In genomic region chr1:59449423-59449822, GRCm38 (mm10) we compare ENCODE assay signal across 11 mouse cellular contexts. TPM values are rescaled to one million over a fixed set of nuclear protein-coding genes. Genes with fewer than 3 reads are reported as not detected.
DNase-seq lines count a peak whose midpoint lies in the region; ATAC-seq and TF ChIP-seq lines count a peak whose summit lies in the region.
"Had no signal": no experiment of that assay in that cellular context is flagged by ENCODE, and none has a peak within 500 bp of the region (broad histone marks: within the 10 kb centered on the region; RNA-seq: fewer than 3 reads in every experiment).

No protein-coding gene starts in this region.

- intact Hi-C loops in heart, postnatal 14 days (cut with DNase I) = no loop called here

- H3K4me1 ChIP-seq in heart, embryonic 16.5 days (ENCODE audit: control insufficient read depth, insufficient read depth, low read length) = no peaks in the 10 kb centered on the region
- H3K4me1 ChIP-seq in G1E (ENCODE audit: insufficient read depth, low read depth, low read length) = peaks cover 2% of the 10 kb centered on the region
- H3K4me1 ChIP-seq in embryonic facial prominence, embryonic 13.5 days = peaks cover 38% of the 10 kb centered on the region
- peaks cover 44% of the 10 kb centered on the region for H3K4me1 ChIP-seq in limb, embryonic 13.5 days

- H3K27me3 ChIP-seq in heart, embryonic 16.5 days (ENCODE audit: control insufficient read depth, insufficient read depth, low read length) = no peaks in the 10 kb centered on the region; the same call in 1 of the 2 replicates
- H3K27me3 ChIP-seq in G1E (ENCODE audit: insufficient read depth, low read length) = peaks cover 44% of the 10 kb centered on the region
- H3K27me3 ChIP-seq in embryonic facial prominence, embryonic 13.5 days = no peaks in the 10 kb centered on the region
- H3K27me3 ChIP-seq in limb, embryonic 13.5 days = no peaks in the 10 kb centered on the region

- no peaks in the 10 kb centered on the region for H3K36me3 ChIP-seq in heart, embryonic 16.5 days (ENCODE audit: control insufficient read depth, insufficient read depth)
- no peaks in the 10 kb centered on the region for H3K36me3 ChIP-seq in G1E (replicated peaks)
- H3K36me3 ChIP-seq in embryonic facial prominence, embryonic 13.5 days = no peaks in the 10 kb centered on the region
- no peaks in the 10 kb centered on the region for H3K36me3 ChIP-seq in limb, embryonic 13.5 days

- ATAC-seq in heart, embryonic 16.5 days (replicated peaks; ENCODE audit: extremely low read depth, insufficient read depth, low FRiP score) = no peak
- peak; percentile 40; the same call in 1 of the 2 replicates for ATAC-seq in G1E (ENCODE audit: extremely low read depth, insufficient number of reproducible peaks, low FRiP score, poor library complexity, severe bottlenecking)
- no peak for ATAC-seq in embryonic facial prominence, embryonic 13.5 days (ENCODE audit: insufficient number of reproducible peaks, insufficient read depth, low FRiP score, low TSS enrichment, low read depth)
- ATAC-seq in limb, embryonic 13.5 days (ENCODE audit: low FRiP score, low read depth) = no peak
- no peak for ATAC-seq in megakaryocyte progenitor cell, adult 5-6 weeks (replicated peaks; ENCODE audit: poor library complexity)

- peaks cover 3% of the 10 kb centered on the region for H3K9me3 ChIP-seq in heart, embryonic 16.5 days (replicated peaks; ENCODE audit: control insufficient read depth, low read length)
- H3K9me3 ChIP-seq in G1E (replicated peaks) = peaks cover 4% of the 10 kb centered on the region
- peaks cover 4% of the 10 kb centered on the region; the same call in 1 of the 2 replicates for H3K9me3 ChIP-seq in embryonic facial prominence, embryonic 13.5 days
- no peaks in the 10 kb centered on the region for H3K9me3 ChIP-seq in limb, embryonic 13.5 days

- H3K4me3 ChIP-seq in heart, embryonic 16.5 days (ENCODE audit: low read length) = no peak overlapping the region
- H3K4me3 ChIP-seq in G1E (ENCODE audit: low read depth, low read length) = no peak overlapping the region
- H3K4me3 ChIP-seq in embryonic facial prominence, embryonic 13.5 days = 0 out of 2 replicates have a peak overlapping the region, but pooled peaks have one; percentile 0
- 0 out of 2 replicates have a peak overlapping the region, but pooled peaks have one; percentile 3 for H3K4me3 ChIP-seq in limb, embryonic 13.5 days
- H3K4me3 ChIP-seq: erythroblast, embryonic 14.5 days had no signal

- WGBS in heart, embryonic 16.5 days = 32% methylated on average over 11 of the region's 11 CpGs
- 3% methylated on average over 11 of the region's 11 CpGs for WGBS in embryonic facial prominence, embryonic 13.5 days
- 11% methylated on average over 11 of the region's 11 CpGs for WGBS in limb, embryonic 13.5 days

- peak overlapping the region; percentile 18; the same call in 1 of the 2 replicates for H3K4me2 ChIP-seq in heart, embryonic 16.5 days (ENCODE audit: low read depth, low read length)
- peak overlapping the region; percentile 46 for H3K4me2 ChIP-seq in embryonic facial prominence, embryonic 13.5 days
- H3K4me2 ChIP-seq in limb, embryonic 13.5 days (replicated peaks) = peak overlapping the region; percentile 38

- TF ChIP-seq CTCF in G1E (IDR thresholded peaks at IDR 0.05; ENCODE audit: low read depth, low read length) = no peak

- H3K9ac ChIP-seq in heart, embryonic 16.5 days (ENCODE audit: low read length) = no peak overlapping the region
- H3K9ac ChIP-seq in embryonic facial prominence, embryonic 13.5 days = peak overlapping the region; percentile 32; the same call in 1 of the 2 replicates
- peak overlapping the region; percentile 21; the same call in 1 of the 2 replicates for H3K9ac ChIP-seq in limb, embryonic 13.5 days

- no peak for DNase-seq in heart, postnatal 14 days
- no peak for DNase-seq in G1E (ENCODE audit: low spot score)
- DNase-seq in spleen, postnatal 36 days (ENCODE audit: low spot score in 2 of 2) = no peak
- no peak for DNase-seq in cerebellum, postnatal 25 days
- DNase-seq: midbrain, embryonic 14.5 days; thymus, postnatal 36 days had no signal

- no peak overlapping the region; the same call in 1 of the 2 replicates for H3K27ac ChIP-seq in heart, embryonic 16.5 days (ENCODE audit: low read length)
- H3K27ac ChIP-seq in embryonic facial prominence, embryonic 13.5 days = peak overlapping the region; percentile 76
- peak overlapping the region; percentile 82 for H3K27ac ChIP-seq in limb, embryonic 13.5 days

RNA-seq across cellular contexts. Expression of gene Fzd7, which starts 32.8 kb away (rescaled TPM):
- 2.9 and 3.2 TPM in 2 replicates for polyA plus RNA-seq in heart, embryonic 16.5 days (2015; fragmentation: Nextera tagmentation; extraction: Ambion mirVana)
- 1 to 10 TPM; 4.7 to 6.4 TPM for total RNA-seq in heart, postnatal 14 days (2021)
- total RNA-seq in G1E (2014; fragmentation: Nextera tagmentation) (84.4 and 84.8 TPM in 2 replicates), G1E (2017) (54.1 and 55.7 TPM in 2 replicates)
- polyA plus RNA-seq in G1E (2012) = 58.7 and 65.9 TPM in 2 replicates
- polyA plus RNA-seq in embryonic facial prominence, embryonic 13.5 days (2015; fragmentation: Nextera tagmentation; extraction: Ambion mirVana) = 13.4 and 13.7 TPM in 2 replicates
- 12.8 and 13.4 TPM in 2 replicates for polyA plus RNA-seq in limb, embryonic 13.5 days (2015; fragmentation: Nextera tagmentation; extraction: Ambion mirVana)
- total RNA-seq in megakaryocyte progenitor cell, adult 5-6 weeks (2015) = 6.7 and 7.5 TPM in 2 replicates
- 4.2 and 7.0 TPM in 2 replicates for total RNA-seq in megakaryocyte progenitor cell, adult 5-6 weeks (2017)

Comparison
In these comparisons a context has a peak if more than half of its experiments do, and no peak if none do; other contexts are left out.
1. H3K4me3 ChIP-seq: peak in embryonic facial prominence, embryonic 13.5 days (single experiment) and limb, embryonic 13.5 days (single experiment); none in heart, embryonic 16.5 days (single experiment) and G1E (single experiment).
2. Peak in every context shown above with its lines, with median percentiles within 50 percentile points of each other: H3K4me2 ChIP-seq.